Mouse (Mus musculus) intestine, embryonic 14.5 days (tissue): ENCODE measurements at regions not wholly inside any gene's neighbourhood (a gene's known extent, or its start where the extent isn't known, plus 50 kb on each side); places are given as distances from the start of the nearest gene placed in this dataset.

ENCODE experiments used
- ATAC-seq: fragments of 200-750 bp; cut with Nextera tagmentation; replicated peaks from 2 replicates; pipeline ENCODE4 v1.8.0; 2017; ENCODE audit warnings: low read depth, moderate number of reproducible peaks, moderate TSS enrichment, moderate library complexity; ENCODE audit not compliant: low FRiP score, low TSS enrichment
- DNase-seq: peaks from one replicate; pipeline ENCODE4 v3.0.0-alpha.2; 2018; ENCODE audit warnings: low spot score
- H3K27ac ChIP-seq: fragments of 300-500 bp; sonication (generic); 2 replicates; pipeline ENCODE4 v1.5.1; 2014; ENCODE audit warnings: low read depth, mild to moderate bottlenecking, control low read depth
- H3K27me3 ChIP-seq: fragments of 300-500 bp; sonication (generic); replicated peaks from 2 replicates; pipeline ENCODE4 v1.6.1; 2014; ENCODE audit warnings: low read length, control low read depth; ENCODE audit not compliant: control insufficient read depth, insufficient read depth
- H3K36me3 ChIP-seq: fragments of 300-500 bp; sonication (generic); 2 replicates; pipeline ENCODE4 v1.6.1; 2014; ENCODE audit warnings: low read length, control low read depth; ENCODE audit not compliant: control insufficient read depth, insufficient read depth
- H3K4me1 ChIP-seq: fragments of 300-500 bp; sonication (generic); replicated peaks from 2 replicates; pipeline ENCODE4 v1.6.1; 2014; ENCODE audit warnings: low read length, control low read depth, mixed read lengths; ENCODE audit not compliant: control insufficient read depth, insufficient read depth
- H3K4me2 ChIP-seq: fragments of 300-500 bp; sonication (generic); 2 replicates; pipeline ENCODE4 v1.6.1; 2014; ENCODE audit warnings: low read length
- H3K4me3 ChIP-seq: fragments of 300-500 bp; sonication (generic); 2 replicates; pipeline ENCODE4 v1.5.1; 2014; ENCODE audit warnings: low read depth, low read length, control low read depth, mixed read lengths
- H3K9ac ChIP-seq: fragments of 300-500 bp; sonication (generic); 2 replicates; pipeline ENCODE4 v1.6.1; 2014; ENCODE audit warnings: mild to moderate bottlenecking, low read length
- H3K9me3 ChIP-seq: fragments of 300-500 bp; sonication (generic); 2 replicates; pipeline ENCODE4 v1.6.1; 2016; ENCODE audit warnings: low read length, control low read depth; ENCODE audit not compliant: control insufficient read depth
- WGBS: fragments of 180-500 bp; shearing (Covaris S2); extraction: QIAGEN DNeasy Blood & Tissue Kit; methylation state at CpG from one replicate; pipeline ENCODE4 v1.1.7; 2014; 5-methylcytosine and 5-hydroxymethylcytosine counted together

DNA sequence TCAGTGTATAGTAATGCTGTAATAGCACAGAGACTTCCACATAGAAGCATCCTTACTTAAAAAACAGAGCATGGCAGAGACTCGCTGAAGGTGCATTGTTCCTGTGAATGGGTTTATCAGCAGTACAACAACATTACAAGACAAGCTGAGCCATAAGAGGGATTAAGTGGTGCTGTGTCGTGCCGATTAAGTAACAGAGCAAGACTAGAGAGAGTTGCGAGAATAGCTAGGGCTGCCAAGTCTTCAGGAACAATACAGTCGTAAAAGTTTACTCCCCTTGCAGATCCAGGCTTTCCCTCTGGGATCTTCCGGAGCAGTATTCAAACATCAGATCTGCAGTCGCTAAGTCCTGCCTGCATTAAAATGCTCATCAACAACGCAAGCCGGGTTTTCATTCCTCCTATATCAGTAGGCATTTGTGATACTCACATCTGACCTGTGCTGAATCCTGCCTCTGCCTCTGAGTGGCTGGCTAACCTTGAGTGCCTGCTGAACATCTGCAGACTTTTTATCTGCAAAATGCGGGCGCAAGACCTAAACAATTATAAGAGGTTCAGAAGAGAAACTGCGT, 247.1 kb downstream of the Ttll7 start:
- H3K27me3 ChIP-seq = no peaks in the 10 kb centered on the region
- DNase-seq (no peak), ATAC-seq (no peak)
- peak overlapping the region; percentile 16; the same call in 1 of the 2 replicates for H3K4me2 ChIP-seq
- H3K4me3 ChIP-seq = no peak overlapping the region
- no peak overlapping the region for H3K27ac ChIP-seq
- H3K9me3 ChIP-seq = no peaks in the 10 kb centered on the region
- H3K9ac ChIP-seq = no peak overlapping the region
- 26% methylated on average over 12 of the region's 12 CpGs for WGBS
- peaks cover 8% of the 10 kb centered on the region; the same call in 1 of the 2 replicates for H3K4me1 ChIP-seq
- H3K36me3 ChIP-seq = no peaks in the 10 kb centered on the region

DNA sequence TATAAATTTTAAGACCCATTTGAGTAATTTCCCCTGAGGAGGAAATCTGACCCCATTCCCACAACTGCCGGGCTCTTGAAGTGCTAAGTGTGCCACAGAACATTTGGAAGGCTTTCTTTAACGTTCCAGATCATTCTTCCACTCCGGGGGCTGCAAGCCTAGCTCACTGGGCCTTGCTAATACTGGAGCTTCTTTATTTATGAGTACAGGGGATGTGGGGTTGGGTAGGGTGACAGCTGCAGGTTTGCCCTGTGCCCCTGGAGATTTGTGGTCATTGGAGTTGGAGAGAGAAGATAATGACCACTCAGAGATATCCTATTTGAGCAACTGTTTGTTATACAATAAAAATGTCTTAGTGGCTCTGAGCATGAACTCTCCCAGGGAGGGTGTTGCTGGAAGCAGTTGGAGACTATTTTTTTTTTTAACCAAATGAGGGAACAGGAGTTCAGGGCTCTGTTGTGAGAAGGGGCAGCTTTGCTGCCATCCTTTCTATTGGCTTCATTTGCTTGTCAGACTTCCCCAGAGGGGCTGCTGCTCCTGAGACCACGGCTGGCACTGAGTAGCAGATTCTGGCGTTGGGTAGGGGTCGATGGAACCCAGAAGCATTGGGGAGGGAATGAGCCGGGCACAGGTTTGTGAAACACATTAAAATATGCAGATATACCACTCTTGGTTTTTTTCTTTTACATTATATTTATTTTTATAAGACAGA, 249.0 kb downstream of the Ttll7 start:
- Histone ChIP-seq H3K4me2 (no peak overlapping the region), H3K27ac (no peak overlapping the region), H3K9ac (no peak overlapping the region), H3K36me3 (no peaks in the 10 kb centered on the region), H3K9me3 (no peaks in the 10 kb centered on the region), H3K27me3 (no peaks in the 10 kb centered on the region), H3K4me1 (peaks cover 8% of the 10 kb centered on the region; the same call in 1 of the 2 replicates), H3K4me3 (no peak overlapping the region)
- 32% methylated on average over 7 of the region's 7 CpGs for WGBS
- ATAC-seq (no peak), DNase-seq (no peak)

DNA sequence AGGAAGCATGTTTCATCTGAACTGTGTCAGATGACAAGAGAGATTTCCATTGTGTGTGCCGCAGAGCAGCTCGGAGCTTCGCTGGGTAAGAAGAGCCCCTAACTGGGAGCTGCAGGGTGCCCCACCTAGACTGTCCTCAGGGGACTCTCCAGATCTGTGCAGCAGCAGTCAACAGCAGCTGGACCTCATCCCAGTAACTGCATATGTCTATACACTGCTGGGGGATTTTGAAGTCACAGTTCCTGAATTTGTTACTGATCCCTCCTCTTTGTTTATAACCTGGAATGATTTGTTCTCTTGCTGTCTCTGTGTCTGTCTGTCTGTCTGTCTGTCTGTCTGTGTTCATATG, 249.6 kb downstream of the Ttll7 start:
- no peaks in the 10 kb centered on the region for H3K36me3 ChIP-seq
- no peak for ATAC-seq
- no peak overlapping the region for H3K4me3 ChIP-seq
- WGBS = 22% methylated on average over 3 of the region's 3 CpGs
- no peak overlapping the region for H3K9ac ChIP-seq
- DNase-seq = no peak
- no peak overlapping the region for H3K4me2 ChIP-seq
- no peaks in the 10 kb centered on the region for H3K9me3 ChIP-seq
- no peaks in the 10 kb centered on the region for H3K27me3 ChIP-seq
- H3K4me1 ChIP-seq = peaks cover 8% of the 10 kb centered on the region; the same call in 1 of the 2 replicates
- no peak overlapping the region for H3K27ac ChIP-seq

DNA sequence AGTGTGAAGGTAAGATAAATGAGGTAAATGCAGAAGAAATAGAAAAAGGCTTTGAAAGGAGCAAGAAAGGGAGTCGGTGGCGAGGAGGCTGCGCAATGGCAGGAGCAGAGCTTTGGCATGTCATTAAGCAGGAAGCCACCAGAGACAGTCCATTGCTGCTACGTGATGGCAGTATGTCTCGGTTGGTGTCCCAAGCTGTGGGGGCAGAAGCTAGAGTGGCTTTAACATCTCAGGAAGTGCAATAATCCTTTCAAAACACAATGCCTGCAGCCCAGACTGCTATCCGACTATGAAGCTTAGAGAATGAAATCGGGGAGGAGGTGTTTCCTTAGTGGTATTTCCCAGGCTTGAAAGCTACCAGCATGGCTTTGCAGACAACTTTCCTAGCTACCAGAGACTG, 251.3 kb downstream of the Ttll7 start:
- Histone ChIP-seq H3K27me3 (no peaks in the 10 kb centered on the region), H3K9me3 (no peaks in the 10 kb centered on the region), H3K4me1 (peaks cover 8% of the 10 kb centered on the region; the same call in 1 of the 2 replicates), H3K4me3 (no peak overlapping the region), H3K36me3 (no peaks in the 10 kb centered on the region), H3K27ac (no peak overlapping the region), H3K4me2 (no peak overlapping the region), H3K9ac (no peak overlapping the region)
- ATAC-seq (no peak), DNase-seq (no peak)
- 62% methylated on average over 7 of the region's 7 CpGs for WGBS

DNA sequence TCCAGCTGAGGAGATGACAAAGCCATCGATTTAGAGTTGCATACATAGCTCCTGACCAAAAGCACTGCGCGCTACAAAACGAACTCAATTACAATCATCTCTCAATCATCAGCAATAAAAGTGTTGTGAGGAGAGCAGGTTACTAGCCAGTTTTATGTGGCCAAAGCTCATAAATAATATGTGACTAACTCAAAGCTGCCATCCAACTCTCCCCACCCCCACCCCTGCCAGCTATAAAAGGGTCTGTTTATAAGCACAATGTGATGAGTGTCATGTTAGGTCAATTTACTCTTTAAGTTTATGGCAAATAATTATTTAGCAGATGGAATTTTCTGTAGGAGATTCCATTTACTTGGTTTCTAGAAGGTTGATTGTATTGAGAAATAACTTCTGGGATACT, 265.4 kb downstream of the Ttll7 start:
- no peaks in the 10 kb centered on the region for H3K36me3 ChIP-seq
- H3K9ac ChIP-seq = no peak overlapping the region
- no peak overlapping the region for H3K4me2 ChIP-seq
- H3K27ac ChIP-seq = no peak overlapping the region
- H3K9me3 ChIP-seq = no peaks in the 10 kb centered on the region
- 67% methylated on average over 4 of the region's 4 CpGs for WGBS
- no peaks in the 10 kb centered on the region for H3K4me1 ChIP-seq
- no peak for DNase-seq
- no peak for ATAC-seq
- H3K27me3 ChIP-seq = no peaks in the 10 kb centered on the region
- no peak overlapping the region for H3K4me3 ChIP-seq

DNA sequence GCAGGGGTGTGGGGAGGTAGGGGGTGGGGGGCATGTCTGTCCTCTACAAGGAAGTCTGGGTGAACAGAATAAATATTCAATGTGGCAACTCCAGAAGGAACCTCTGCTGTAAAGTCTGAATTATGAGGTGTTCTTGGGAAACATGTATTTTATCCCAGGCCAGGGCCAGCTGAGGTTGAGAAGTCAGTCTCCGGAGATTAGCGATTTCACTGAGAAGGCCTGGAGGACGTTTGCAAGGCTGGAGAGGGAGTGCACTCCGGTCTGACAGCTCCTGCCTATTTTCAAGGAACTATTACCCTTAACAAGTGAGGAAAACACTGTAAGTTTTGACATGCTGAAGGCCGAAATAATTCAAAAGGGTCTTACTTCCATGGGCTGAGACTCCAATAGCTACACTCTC, 265.9 kb downstream of the Ttll7 start:
- DNase-seq = no peak
- H3K9ac ChIP-seq = no peak overlapping the region
- no peak overlapping the region for H3K4me3 ChIP-seq
- H3K4me2 ChIP-seq = no peak overlapping the region
- H3K9me3 ChIP-seq = no peaks in the 10 kb centered on the region
- no peaks in the 10 kb centered on the region for H3K27me3 ChIP-seq
- H3K4me1 ChIP-seq = no peaks in the 10 kb centered on the region
- no peaks in the 10 kb centered on the region for H3K36me3 ChIP-seq
- ATAC-seq = no peak
- no peak overlapping the region for H3K27ac ChIP-seq
- WGBS = 22% methylated on average over 5 of the region's 5 CpGs

DNA sequence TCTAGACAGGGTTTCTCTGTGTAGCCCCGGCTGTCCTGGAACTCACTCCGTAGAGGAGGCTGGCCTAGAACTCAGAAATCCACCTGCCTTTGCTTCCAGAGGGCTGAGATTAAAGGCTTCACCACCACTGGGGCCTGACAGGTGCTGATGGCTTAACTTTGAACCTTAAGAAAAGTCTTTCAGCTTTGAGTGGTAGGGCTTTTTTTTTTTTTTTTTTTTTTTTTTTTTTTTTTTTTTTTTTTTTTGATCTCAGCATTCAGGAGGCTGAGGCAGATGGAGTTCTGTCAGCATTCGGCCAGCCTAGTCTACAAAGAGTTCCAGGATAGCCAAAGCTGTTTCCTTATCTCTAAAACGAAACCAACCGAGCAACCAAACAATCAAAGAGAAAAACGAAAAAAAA, 266.5 kb downstream of the Ttll7 start:
- H3K4me1 ChIP-seq = no peaks in the 10 kb centered on the region
- WGBS = 83% methylated on average over 6 of the region's 6 CpGs
- H3K27me3 ChIP-seq = no peaks in the 10 kb centered on the region
- H3K9me3 ChIP-seq = no peaks in the 10 kb centered on the region
- ATAC-seq (no peak), DNase-seq (no peak)
- no peak overlapping the region for H3K4me2 ChIP-seq
- no peak overlapping the region for H3K9ac ChIP-seq
- no peak overlapping the region for H3K4me3 ChIP-seq
- H3K27ac ChIP-seq = no peak overlapping the region
- no peaks in the 10 kb centered on the region for H3K36me3 ChIP-seq

DNA sequence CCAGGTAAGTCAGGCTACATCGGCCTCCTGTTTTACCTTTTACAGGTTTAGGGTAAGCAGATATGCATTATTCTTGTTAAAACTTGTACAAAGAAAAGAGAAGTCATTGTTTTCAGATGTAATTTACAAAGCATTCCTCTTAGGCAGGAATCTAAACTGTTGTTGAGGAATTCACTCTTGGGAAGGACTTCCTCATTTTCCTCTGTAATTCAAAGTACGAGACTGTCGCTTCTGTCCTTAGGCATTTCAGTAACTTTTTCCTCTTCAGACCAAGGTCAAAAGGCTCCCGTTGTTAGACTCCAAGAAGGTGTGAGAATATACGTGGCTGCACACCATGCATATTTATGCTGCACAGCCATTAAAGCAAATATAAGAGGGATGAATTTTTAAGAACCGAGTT, 269.7 kb downstream of the Ttll7 start:
- WGBS = 72% methylated on average over 6 of the region's 6 CpGs
- no peak for DNase-seq
- Histone ChIP-seq H3K9ac (no peak overlapping the region), H3K27ac (no peak overlapping the region), H3K4me1 (no peaks in the 10 kb centered on the region), H3K27me3 (no peaks in the 10 kb centered on the region), H3K36me3 (no peaks in the 10 kb centered on the region), H3K4me3 (no peak overlapping the region), H3K9me3 (no peaks in the 10 kb centered on the region), H3K4me2 (no peak overlapping the region)
- no peak for ATAC-seq

DNA sequence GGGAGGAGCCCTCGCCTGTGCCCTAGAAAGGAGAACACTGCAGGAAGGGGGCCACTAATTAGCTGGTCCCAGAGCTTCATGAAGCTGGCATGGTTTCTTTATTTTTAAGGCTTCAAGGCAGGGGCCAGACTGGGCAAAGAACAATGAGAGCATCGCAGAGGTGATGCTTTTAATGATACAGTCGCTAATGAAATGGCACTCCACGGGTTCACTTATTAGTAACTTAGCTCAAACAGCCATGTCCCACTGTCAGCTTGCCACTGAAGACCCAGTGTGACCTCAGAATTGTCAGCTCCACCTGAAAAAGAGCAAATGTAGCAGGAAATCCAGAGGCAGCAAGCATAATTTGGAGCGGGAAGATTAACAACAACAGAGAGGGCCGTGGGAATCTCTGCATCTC, 275.6 kb downstream of the Ttll7 start:
- H3K9me3 ChIP-seq = no peaks in the 10 kb centered on the region
- H3K27me3 ChIP-seq = no peaks in the 10 kb centered on the region
- no peaks in the 10 kb centered on the region for H3K4me1 ChIP-seq
- H3K27ac ChIP-seq = no peak overlapping the region
- H3K36me3 ChIP-seq = no peaks in the 10 kb centered on the region
- DNase-seq (no peak), ATAC-seq (no peak)
- 72% methylated on average over 6 of the region's 6 CpGs for WGBS
- H3K4me3 ChIP-seq = no peak overlapping the region
- H3K4me2 ChIP-seq = no peak overlapping the region
- no peak overlapping the region for H3K9ac ChIP-seq
